14 mouse cellular contexts compared by ENCODE assay signal in genomic region chr7:96654206-96654605, GRCm38 (mm10).
DNase-seq lines count a peak whose midpoint lies in the region; ATAC-seq and TF ChIP-seq lines count a peak whose summit lies in the region.
"Had no signal": no experiment of that assay in that cellular context is flagged by ENCODE, and none has a peak within 500 bp of the region (broad histone marks: within the 10 kb centered on the region; RNA-seq: fewer than 3 reads in every experiment).

No protein-coding gene starts in this region.

- no peak for DNase-seq in hindbrain, postnatal 0 days (ENCODE audit: low spot score)
- no peak for DNase-seq in hindbrain, embryonic 11.5 days (ENCODE audit: low spot score)
- DNase-seq in testis, postnatal 10 days (ENCODE audit: low spot score): no peak
- DNase-seq in ZHBTc4 (ENCODE audit: low read depth, low spot score): peak; percentile 63
- no peak for DNase-seq in adrenal gland, postnatal 10 days
- no peak for DNase-seq in adrenal gland, postnatal 25 days
- DNase-seq: cerebellum, adult 8-10 months; layer of hippocampus, adult 9-11 months; lung, adult 18-20 months had no signal

- no peaks in the 10 kb centered on the region for H3K9me3 ChIP-seq in hindbrain, postnatal 0 days (ENCODE audit: low read length)
- H3K9me3 ChIP-seq in hindbrain, embryonic 11.5 days (ENCODE audit: control insufficient read depth, low read length): no peaks in the 10 kb centered on the region
- H3K9me3 ChIP-seq: heart, embryonic 13.5 days; midbrain, embryonic 12.5 days had no signal

- ATAC-seq in hindbrain, postnatal 0 days: no peak
- ATAC-seq in hindbrain, embryonic 11.5 days (ENCODE audit: low FRiP score): no peak

- H3K9ac ChIP-seq in hindbrain, postnatal 0 days (replicated peaks; ENCODE audit: low read length): no peak overlapping the region
- no peak overlapping the region for H3K9ac ChIP-seq in hindbrain, embryonic 11.5 days (ENCODE audit: low read depth, low read length)
- H3K9ac ChIP-seq: heart, embryonic 13.5 days; hindbrain, embryonic 14.5 days; midbrain, embryonic 12.5 days had no signal

- no peaks in the 10 kb centered on the region for H3K27me3 ChIP-seq in hindbrain, postnatal 0 days (ENCODE audit: insufficient read depth, low read length)
- H3K27me3 ChIP-seq in hindbrain, embryonic 11.5 days (ENCODE audit: control insufficient read depth, insufficient read depth, low read length): no peaks in the 10 kb centered on the region
- H3K27me3 ChIP-seq in testis, adult 2 months (ENCODE audit: control insufficient read depth, insufficient read depth, low read length): no peaks in the 10 kb centered on the region

- 57% methylated on average over 2 of the region's 2 CpGs for WGBS in hindbrain, postnatal 0 days
- whole genome bisulfite sequencing in hindbrain, embryonic 11.5 days: 40% methylated on average over 2 of the region's 2 CpGs
- WGBS in olfactory bulb, adult 2 months: 77% methylated on average over 2 of the region's 2 CpGs

- no peak overlapping the region for H3K27ac ChIP-seq in hindbrain, postnatal 0 days
- no peak overlapping the region for H3K27ac ChIP-seq in hindbrain, embryonic 11.5 days (ENCODE audit: low read depth, low read length)
- no peak overlapping the region for H3K27ac ChIP-seq in testis, adult 2 months (ENCODE audit: control insufficient read depth, insufficient read depth, low read depth, low read length)
- H3K27ac ChIP-seq in olfactory bulb, adult 2 months (ENCODE audit: insufficient read depth, low read depth, low read length): no peak overlapping the region
- H3K27ac ChIP-seq: hindbrain, embryonic 14.5 days; midbrain, embryonic 12.5 days had no signal

- no peak for TF ChIP-seq POLR2A in testis, adult 2 months (IDR thresholded peaks at IDR 0.05; ENCODE audit: control insufficient read depth, low read depth, low read length)
- TF ChIP-seq POLR2A in olfactory bulb, adult 2 months (IDR thresholded peaks at IDR 0.05; ENCODE audit: insufficient read depth, low read depth, low read length): no peak

- no peaks in the 10 kb centered on the region for H3K36me3 ChIP-seq in hindbrain, postnatal 0 days (ENCODE audit: insufficient read depth, low read length)
- H3K36me3 ChIP-seq in hindbrain, embryonic 11.5 days (ENCODE audit: control insufficient read depth, insufficient read depth, low read length): no peaks in the 10 kb centered on the region
- H3K36me3 ChIP-seq in testis, adult 2 months (ENCODE audit: control insufficient read depth, insufficient read depth, low read length): no peaks in the 10 kb centered on the region
- H3K36me3 ChIP-seq: heart, embryonic 13.5 days; midbrain, embryonic 12.5 days had no signal

- no peak overlapping the region for H3K4me3 ChIP-seq in hindbrain, postnatal 0 days (ENCODE audit: low read length)
- no peak overlapping the region for H3K4me3 ChIP-seq in hindbrain, embryonic 11.5 days (ENCODE audit: low read depth, low read length)
- H3K4me3 ChIP-seq in testis, adult 2 months (ENCODE audit: control insufficient read depth, low read depth, low read length): no peak overlapping the region
- no peak overlapping the region for H3K4me3 ChIP-seq in olfactory bulb, adult 2 months (ENCODE audit: insufficient read depth, low read depth, low read length)
- H3K4me3 ChIP-seq: heart, embryonic 13.5 days; midbrain, embryonic 12.5 days had no signal

- peak; percentile 36 for TF ChIP-seq CTCF in hindbrain, postnatal 0 days (IDR thresholded peaks at IDR 0.05; ENCODE audit: low read depth)
- TF ChIP-seq CTCF in testis, adult 2 months (IDR thresholded peaks at IDR 0.05; ENCODE audit: control insufficient read depth, insufficient read depth, insufficient replicate concordance, low read depth, low read length): peak; percentile 53; the same call in 1 of the 2 replicates
- TF ChIP-seq CTCF in olfactory bulb, adult 2 months (IDR thresholded peaks at IDR 0.05; ENCODE audit: insufficient read depth, low read depth, low read length): peak; percentile 29; the same call in 1 of the 2 replicates

- H3K4me2 ChIP-seq in hindbrain, postnatal 0 days (ENCODE audit: low read depth, low read length): no peak overlapping the region
- H3K4me2 ChIP-seq in hindbrain, embryonic 11.5 days (replicated peaks; ENCODE audit: low read depth, low read length): no peak overlapping the region
- H3K4me2 ChIP-seq: heart, embryonic 13.5 days; hindbrain, embryonic 14.5 days; midbrain, embryonic 12.5 days had no signal

- peaks cover 14% of the 10 kb centered on the region for H3K4me1 ChIP-seq in hindbrain, postnatal 0 days (ENCODE audit: insufficient read depth, low read length)
- H3K4me1 ChIP-seq in hindbrain, embryonic 11.5 days (replicated peaks; ENCODE audit: control insufficient read depth, insufficient read depth, low read length): peaks cover 17% of the 10 kb centered on the region
- no peaks in the 10 kb centered on the region for H3K4me1 ChIP-seq in testis, adult 2 months (ENCODE audit: control insufficient read depth, insufficient read depth, low read length)
- peaks cover 43% of the 10 kb centered on the region for H3K4me1 ChIP-seq in olfactory bulb, adult 2 months (ENCODE audit: control insufficient read depth, insufficient read depth, low read length)
